Mouse (Mus musculus) brain, embryonic 18.5 days (tissue): Measurements from ENCODE around the gene Col19a1.

Source experiments
- DNase-seq: peaks from one replicate; pipeline ENCODE4 v3.0.0-alpha.2; 2012; ENCODE audit warnings: low read depth, low spot score

Gene Col19a1

GRCm38 (mm10) chr1:24316490-24316889 lies 270.8 kb downstream of the Col19a1 start:
- DNase-seq = no peak

- no peak for DNase-seq
Measured at GRCm38 (mm10) chr1:24310847-24311246, 276.4 kb downstream of the Col19a1 start.

- no peak for DNase-seq
Measured at GRCm38 (mm10) chr1:24310193-24310592, 277.1 kb downstream of the Col19a1 start.

- no peak for DNase-seq
Measured at GRCm38 (mm10) chr1:24303077-24303476, 284.2 kb downstream of the Col19a1 start.

GRCm38 (mm10) chr1:24302674-24303073 lies 284.6 kb downstream of the Col19a1 start:
- DNase-seq = peak; percentile 32

- DNase-seq = no peak
Measured at GRCm38 (mm10) chr1:24300700-24301099, 286.6 kb downstream of the Col19a1 start.

GRCm38 (mm10) chr1:24294979-24295942 lies 292.0 kb downstream of the Col19a1 start:
- DNase-seq = no peak

- DNase-seq = no peak
Measured at GRCm38 (mm10) chr1:24292515-24292914, 294.8 kb downstream of the Col19a1 start.

GRCm38 (mm10) chr1:24286360-24286759 lies 300.9 kb downstream of the Col19a1 start:
- DNase-seq = no peak

GRCm38 (mm10) chr1:24267022-24267421 lies 320.2 kb downstream of the Col19a1 start:
- DNase-seq = no peak

- no peak for DNase-seq
Measured at GRCm38 (mm10) chr1:24261181-24261580, 326.1 kb downstream of the Col19a1 start.

GRCm38 (mm10) chr1:24259419-24259818 lies 327.9 kb downstream of the Col19a1 start:
- DNase-seq = no peak

- no peak for DNase-seq
Measured at GRCm38 (mm10) chr1:24257961-24258360, 329.3 kb downstream of the Col19a1 start.

GRCm38 (mm10) chr1:24249105-24249664 lies 338.1 kb downstream of the Col19a1 start:
- DNase-seq = no peak

GRCm38 (mm10) chr1:24248294-24249104 lies 338.8 kb downstream of the Col19a1 start:
- DNase-seq = no peak

- DNase-seq = no peak
Measured at GRCm38 (mm10) chr1:24245700-24246375, 341.4 kb downstream of the Col19a1 start.

GRCm38 (mm10) chr1:24244931-24245330 lies 342.3 kb downstream of the Col19a1 start:
- DNase-seq = no peak

GRCm38 (mm10) chr1:24240039-24240691 lies 347.1 kb downstream of the Col19a1 start:
- no peak for DNase-seq

- DNase-seq = no peak
Measured at GRCm38 (mm10) chr1:24236330-24236729, 350.9 kb downstream of the Col19a1 start.

GRCm38 (mm10) chr1:24231504-24232270 lies 355.6 kb downstream of the Col19a1 start:
- no peak for DNase-seq
